8 mouse cellular contexts compared by ENCODE assay signal in the genomic region with DNA sequence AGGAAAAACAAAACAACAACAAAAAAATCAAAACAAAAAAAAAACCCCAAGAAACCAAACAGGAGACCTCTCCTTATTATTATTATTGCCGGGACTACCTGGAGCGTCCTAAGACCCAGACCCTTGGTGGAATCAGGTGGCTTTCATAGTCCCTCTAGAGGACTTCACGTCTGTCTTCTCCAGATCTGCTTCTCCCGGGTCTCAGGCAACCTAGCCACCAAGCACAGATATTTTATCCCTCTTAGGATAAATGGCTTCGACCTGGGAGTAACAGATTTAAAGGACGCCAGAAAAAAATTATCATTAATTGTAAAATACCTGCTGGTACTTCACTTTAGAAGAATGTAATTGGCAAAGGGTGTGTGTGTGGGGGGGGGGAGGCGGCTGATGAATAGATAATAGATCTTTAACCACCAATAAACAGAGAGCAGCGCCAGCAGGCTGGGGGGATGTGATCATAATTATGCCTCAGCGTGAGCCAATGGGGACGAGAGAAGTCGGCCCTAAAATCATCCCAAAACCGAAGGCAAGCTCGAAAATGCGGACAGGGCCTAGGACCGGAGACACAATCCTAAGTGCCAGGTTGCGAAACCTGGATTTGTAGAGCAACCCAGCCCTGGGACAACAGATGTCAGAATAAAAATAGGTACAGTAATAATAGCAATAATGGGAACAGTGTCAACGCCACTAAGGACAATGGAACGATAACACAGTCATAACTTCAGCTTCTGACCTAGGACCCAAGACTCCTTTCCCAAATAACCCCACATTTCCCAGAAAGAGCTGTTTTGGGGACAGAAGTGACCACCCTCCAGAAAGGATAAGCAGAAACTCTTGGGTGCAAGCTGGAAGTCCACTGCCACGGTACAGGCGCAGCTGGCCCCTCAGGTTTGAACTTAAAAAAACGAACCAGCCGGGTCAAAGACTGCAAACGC. TPM values are rescaled to one million over a fixed set of nuclear protein-coding genes. Genes with fewer than 3 reads are reported as not detected.
A peak's percentile ranks its signal among the peaks of the same experiment; 100 is the strongest.
DNase-seq lines count a peak whose midpoint lies in the region; ATAC-seq and TF ChIP-seq lines count a peak whose summit lies in the region.

No protein-coding gene starts in this region.

- 2% methylated on average over 23 of the region's 23 CpGs for WGBS in hindbrain, embryonic 14.5 days
- WGBS in limb, embryonic 13.5 days: 0% methylated on average over 23 of the region's 23 CpGs
- WGBS in stomach, postnatal 0 days: 5% methylated on average over 23 of the region's 23 CpGs

- peak overlapping the region; percentile 63; the same call in 1 of the 2 replicates for H3K27ac ChIP-seq in left cerebral cortex, adult 2 months
- H3K27ac ChIP-seq in hindbrain, embryonic 14.5 days: no peak overlapping the region
- peak overlapping the region; percentile 92 for H3K27ac ChIP-seq in limb, embryonic 13.5 days
- H3K27ac ChIP-seq in stomach, postnatal 0 days (replicated peaks): no peak overlapping the region

- H3K27me3 ChIP-seq in hindbrain, embryonic 14.5 days (ENCODE audit: control insufficient read depth, insufficient read depth, low read length): peaks cover 90% of the 10 kb centered on the region
- peaks cover 86% of the 10 kb centered on the region for H3K27me3 ChIP-seq in limb, embryonic 13.5 days
- peaks cover 44% of the 10 kb centered on the region for H3K27me3 ChIP-seq in stomach, postnatal 0 days (ENCODE audit: control insufficient read depth, insufficient read depth, low read length)

- TF ChIP-seq EP300 in stomach, postnatal 0 days (optimal IDR thresholded peaks at IDR 0.05): no peak

- H3K4me3 ChIP-seq in left cerebral cortex, adult 2 months: peak overlapping the region; percentile 50
- H3K4me3 ChIP-seq in hindbrain, embryonic 14.5 days (replicated peaks; ENCODE audit: low read length): peak overlapping the region; percentile 25; the same call in 1 of the 2 replicates
- peak overlapping the region; percentile 52 for H3K4me3 ChIP-seq in limb, embryonic 13.5 days
- H3K4me3 ChIP-seq in stomach, postnatal 0 days (ENCODE audit: low read depth, low read length): peak overlapping the region; percentile 32; the same call in 1 of the 2 replicates

- no peak overlapping the region for H3K9ac ChIP-seq in hindbrain, embryonic 14.5 days
- peak overlapping the region; percentile 79 for H3K9ac ChIP-seq in limb, embryonic 13.5 days
- no peak overlapping the region for H3K9ac ChIP-seq in stomach, postnatal 0 days (ENCODE audit: low read length)

- peak in 1 of 2 experiments; percentile 44 for DNase-seq in left cerebral cortex, adult 2 months (ENCODE audit: extremely low spot score in 1 of 2, low spot score in 2 of 2)
- no peak for DNase-seq in left cerebral cortex, postnatal 4 days
- DNase-seq in embryo, embryonic 10 days (ENCODE audit: low spot score): peak; percentile 84
- DNase-seq in hindbrain, embryonic 14.5 days (ENCODE audit: low spot score): peak; percentile 33
- DNase-seq in stomach, postnatal 0 days (ENCODE audit: low spot score): no peak
- DNase-seq in spleen, postnatal 4 days (ENCODE audit: low spot score in 2 of 2): no peak
- no peak for DNase-seq in lung, postnatal 10 days

- H3K36me3 ChIP-seq in hindbrain, embryonic 14.5 days (replicated peaks; ENCODE audit: control insufficient read depth, insufficient read depth): no peaks in the 10 kb centered on the region
- no peaks in the 10 kb centered on the region for H3K36me3 ChIP-seq in limb, embryonic 13.5 days
- no peaks in the 10 kb centered on the region for H3K36me3 ChIP-seq in stomach, postnatal 0 days (ENCODE audit: control insufficient read depth, insufficient read depth, low read length)

- intact Hi-C loops in left cerebral cortex, adult 2 months (cut with DNase I): loop anchor here (2.0 to 5.0 kb wide), 2 partner anchors 85 to 486 kb away; partner anchors contain the start of gene Rab11fip2
- intact Hi-C loops in left cerebral cortex, postnatal 4 days (cut with DNase I): loop anchor here (10.0 kb wide), 1 partner anchor 868 kb away; no protein-coding TSS in a partner anchor

- peaks cover 11% of the 10 kb centered on the region; the same call in 1 of the 2 replicates for H3K4me1 ChIP-seq in hindbrain, embryonic 14.5 days (replicated peaks; ENCODE audit: control insufficient read depth, insufficient read depth, low read length)
- H3K4me1 ChIP-seq in limb, embryonic 13.5 days: peaks cover 34% of the 10 kb centered on the region
- H3K4me1 ChIP-seq in stomach, postnatal 0 days (replicated peaks; ENCODE audit: control insufficient read depth, insufficient read depth): no peaks in the 10 kb centered on the region

- TF ChIP-seq CTCF in left cerebral cortex, adult 2 months (IDR thresholded peaks at IDR 0.05): no peak
- TF ChIP-seq CTCF in stomach, postnatal 0 days (IDR thresholded peaks at IDR 0.05; ENCODE audit: low read depth): no peak

- H3K4me2 ChIP-seq in hindbrain, embryonic 14.5 days (replicated peaks): peak overlapping the region; percentile 35
- peak overlapping the region; percentile 71 for H3K4me2 ChIP-seq in limb, embryonic 13.5 days (replicated peaks)
- no peak overlapping the region for H3K4me2 ChIP-seq in stomach, postnatal 0 days (replicated peaks; ENCODE audit: low read depth)

- no peaks in the 10 kb centered on the region for H3K9me3 ChIP-seq in hindbrain, embryonic 14.5 days (ENCODE audit: control insufficient read depth, low read length)
- no peaks in the 10 kb centered on the region for H3K9me3 ChIP-seq in limb, embryonic 13.5 days
- H3K9me3 ChIP-seq in stomach, postnatal 0 days (ENCODE audit: control insufficient read depth, low read length): no peaks in the 10 kb centered on the region

- ATAC-seq in hindbrain, embryonic 14.5 days (ENCODE audit: low FRiP score): no peak
- ATAC-seq in limb, embryonic 13.5 days (ENCODE audit: low FRiP score, low read depth): no peak
- ATAC-seq in stomach, postnatal 0 days (ENCODE audit: low FRiP score, low TSS enrichment): no peak

RNA-seq across cellular contexts. Expression of gene Emx2, which starts 0.9 kb away (rescaled TPM):
- total RNA-seq in left cerebral cortex, adult 2 months (2021): 10 to 100 TPM; 14.5 to 15.6 TPM
- 10 to 100 TPM in 1 of 2 experiments, 1 to 10 TPM in 1; 9.1 to 12.7 TPM for total RNA-seq in left cerebral cortex, postnatal 4 days (2021)
- 0.26 TPM in 1 of 2 replicates, not detected in the other for polyA plus RNA-seq in hindbrain, embryonic 14.5 days (2014; fragmentation: Nextera tagmentation; extraction: Ambion mirVana)
- polyA plus RNA-seq in limb, embryonic 13.5 days (2015; fragmentation: Nextera tagmentation; extraction: Ambion mirVana): 18.7 and 18.9 TPM in 2 replicates
- polyA plus RNA-seq in stomach, postnatal 0 days (2015; fragmentation: Nextera tagmentation; extraction: Ambion mirVana): 0.05 and 0.08 TPM in 2 replicates

Comparison
In these comparisons a context has a peak if more than half of its experiments do, and no peak if none do; other contexts are left out.
1. DNase-seq: peak in embryo, embryonic 10 days (single experiment) and hindbrain, embryonic 14.5 days (single experiment); none in left cerebral cortex, postnatal 4 days (single experiment), stomach, postnatal 0 days (single experiment), spleen, postnatal 4 days (0 of 2) and lung, postnatal 10 days (single experiment).
2. H3K27ac ChIP-seq: peak in left cerebral cortex, adult 2 months (single experiment) and limb, embryonic 13.5 days (single experiment); none in hindbrain, embryonic 14.5 days (single experiment) and stomach, postnatal 0 days (single experiment).
3. RNA of gene Emx2, which starts 0.9 kb away (polyA plus RNA-seq): 18.7 to 18.9 TPM in limb, embryonic 13.5 days; 0.05 to 0.08 TPM in stomach, postnatal 0 days and 0.26 TPM in hindbrain, embryonic 14.5 days; every median in the first group is over 10 times any median in the second.
4. Peak in every context shown above with its lines, with median percentiles within 50 percentile points of each other: H3K4me3 ChIP-seq.